Mouse (Mus musculus): ENCODE measurements around the gene Ahdc1. TPM values are rescaled to one million over a fixed set of nuclear protein-coding genes. Genes with fewer than 3 reads are reported as not detected.

The Ahdc1 gene
- polyA plus RNA-seq, 1 experiment from 2014 or later, result 10.5 TPM

DNA sequence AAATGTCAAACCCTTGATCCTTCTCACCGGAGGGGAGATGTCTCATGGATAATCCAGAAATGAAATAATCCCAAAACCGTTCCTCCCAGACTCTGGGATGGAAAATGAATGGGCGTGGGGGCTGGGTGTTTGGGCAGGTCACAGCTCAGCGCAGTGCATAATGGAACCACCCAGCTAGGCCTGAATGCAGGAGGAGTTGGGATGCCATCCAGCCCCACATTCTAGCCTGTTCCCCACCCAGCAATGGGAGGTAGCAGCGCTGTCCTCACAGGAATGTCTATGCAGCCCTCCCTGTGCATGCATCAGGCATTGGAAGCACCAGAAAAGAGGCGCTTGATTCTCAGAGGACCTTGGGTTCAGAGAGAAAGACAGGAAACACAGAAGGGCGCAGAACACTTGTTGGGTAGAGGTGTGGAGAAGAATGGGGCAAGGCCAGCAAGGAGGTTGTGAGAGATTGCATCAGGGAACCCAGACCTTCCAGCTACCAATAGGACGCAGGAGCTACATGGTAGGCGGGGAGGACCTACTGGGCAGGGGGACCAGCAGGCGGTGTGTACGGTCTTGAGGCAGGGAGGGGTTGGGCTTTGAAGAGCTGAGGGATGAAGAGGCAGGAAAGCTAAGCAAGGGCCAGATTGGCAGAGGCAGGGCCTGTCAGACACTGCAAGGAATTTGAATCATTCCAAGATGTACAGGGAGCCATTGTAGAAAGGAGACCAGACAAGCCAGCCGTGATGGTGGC, 57.5 kb downstream of the Ahdc1 start:
- Histone ChIP-seq H3K27ac (no peak overlapping the region), H3K9me3 (no peaks in the 10 kb centered on the region), H3K36me3 (peaks cover 62% of the 10 kb centered on the region), H3K4me1 (peaks cover 12% of the 10 kb centered on the region), H3K4me2 (replicated peaks) (no peak overlapping the region), H3K9ac (no peak overlapping the region), H3K27me3 (replicated peaks) (no peaks in the 10 kb centered on the region), H3K4me3 (no peak overlapping the region)
- WGBS, result 88% methylated on average over 12 of the region's 12 CpGs
- ATAC-seq (ENCODE audit: low FRiP score, low read depth), result no peak

- ATAC-seq (ENCODE audit: low FRiP score, low read depth), result no peak
- Histone ChIP-seq H3K4me2 (replicated peaks) (no peak overlapping the region), H3K36me3 (peaks cover 50% of the 10 kb centered on the region), H3K4me1 (peaks cover 29% of the 10 kb centered on the region), H3K9me3 (no peaks in the 10 kb centered on the region), H3K9ac (no peak overlapping the region), H3K27me3 (replicated peaks) (no peaks in the 10 kb centered on the region), H3K27ac (no peak overlapping the region), H3K4me3 (no peak overlapping the region)
- 91% methylated on average over 3 of the region's 3 CpGs for WGBS
These were observed 59.3 kb downstream of the Ahdc1 start for GRCm38 (mm10) chr4:133070388-133070787.

- Histone ChIP-seq H3K4me2 (replicated peaks) (no peak overlapping the region), H3K4me3 (no peak overlapping the region), H3K9ac (no peak overlapping the region), H3K4me1 (peaks cover 29% of the 10 kb centered on the region), H3K27me3 (replicated peaks) (no peaks in the 10 kb centered on the region), H3K9me3 (no peaks in the 10 kb centered on the region), H3K36me3 (peaks cover 45% of the 10 kb centered on the region), H3K27ac (no peak overlapping the region)
- WGBS, result 98% methylated on average over 5 of the region's 5 CpGs
- no peak for ATAC-seq (ENCODE audit: low FRiP score, low read depth)
These were observed 59.8 kb downstream of the Ahdc1 start for GRCm38 (mm10) chr4:133070821-133071372.

DNA sequence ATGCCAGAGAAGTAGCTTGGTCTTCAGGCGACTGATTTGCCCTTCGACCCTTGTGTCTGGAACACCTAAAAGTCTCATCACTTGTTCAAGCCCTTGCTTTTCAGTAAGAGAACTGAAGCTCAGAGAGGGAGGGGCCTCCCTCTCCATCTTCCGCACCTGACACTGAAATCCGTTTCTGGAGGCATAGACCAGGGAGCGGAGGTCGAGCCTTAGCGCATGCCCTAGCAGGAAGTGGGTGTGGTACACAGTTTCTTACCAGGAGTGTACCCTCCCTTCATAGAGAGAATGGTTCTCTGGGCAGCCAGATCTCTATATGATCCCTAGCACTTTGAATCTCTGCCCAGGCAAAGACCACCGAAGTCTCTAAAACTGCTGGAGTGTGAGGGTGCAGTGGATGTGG, 62.1 kb downstream of the Ahdc1 start:
- Histone ChIP-seq H3K4me3 (no peak overlapping the region), H3K27ac (no peak overlapping the region), H3K4me2 (replicated peaks) (no peak overlapping the region), H3K27me3 (replicated peaks) (no peaks in the 10 kb centered on the region), H3K9me3 (no peaks in the 10 kb centered on the region), H3K9ac (no peak overlapping the region), H3K36me3 (peaks cover 37% of the 10 kb centered on the region), H3K4me1 (peaks cover 29% of the 10 kb centered on the region)
- no peak for ATAC-seq (ENCODE audit: low FRiP score, low read depth)
- WGBS, result 63% methylated on average over 8 of the region's 8 CpGs

GRCm38 (mm10) chr4:133074070-133074819, 63.2 kb downstream of the Ahdc1 start:
- Histone ChIP-seq H3K36me3 (peaks cover 38% of the 10 kb centered on the region), H3K27me3 (replicated peaks) (no peaks in the 10 kb centered on the region), H3K9ac (peak overlapping the region; percentile 38), H3K27ac (no peak overlapping the region), H3K9me3 (no peaks in the 10 kb centered on the region), H3K4me2 (replicated peaks) (no peak overlapping the region), H3K4me3 (no peak overlapping the region), H3K4me1 (peaks cover 36% of the 10 kb centered on the region)
- ATAC-seq (ENCODE audit: low FRiP score, low read depth), result 0 out of 2 replicates have a peak, but pooled peaks have one; percentile 7
- WGBS, result 23% methylated on average over 9 of the region's 9 CpGs

GRCm38 (mm10) chr4:133074894-133075572, 64.0 kb downstream of the Ahdc1 start:
- no peaks in the 10 kb centered on the region for H3K27me3 ChIP-seq (replicated peaks)
- 0 out of 2 replicates have a peak overlapping the region, but pooled peaks have one; percentile 7 for H3K27ac ChIP-seq
- H3K4me3 ChIP-seq, result no peak overlapping the region
- no peak overlapping the region for H3K4me2 ChIP-seq (replicated peaks)
- WGBS, result 69% methylated on average over 8 of the region's 8 CpGs
- H3K36me3 ChIP-seq, result peaks cover 32% of the 10 kb centered on the region
- H3K9ac ChIP-seq, result 0 out of 2 replicates have a peak overlapping the region, but pooled peaks have one; percentile 33
- H3K9me3 ChIP-seq, result no peaks in the 10 kb centered on the region
- no peak for ATAC-seq (ENCODE audit: low FRiP score, low read depth)
- H3K4me1 ChIP-seq, result peaks cover 40% of the 10 kb centered on the region

- no peak overlapping the region for H3K4me2 ChIP-seq (replicated peaks)
- ATAC-seq (ENCODE audit: low FRiP score, low read depth), result no peak
- H3K27me3 ChIP-seq (replicated peaks), result no peaks in the 10 kb centered on the region
- H3K4me1 ChIP-seq, result peaks cover 25% of the 10 kb centered on the region
- no peak overlapping the region for H3K9ac ChIP-seq
- no peak overlapping the region for H3K4me3 ChIP-seq
- H3K36me3 ChIP-seq, result peaks cover 12% of the 10 kb centered on the region
- H3K27ac ChIP-seq, result no peak overlapping the region
- no peaks in the 10 kb centered on the region for H3K9me3 ChIP-seq
- WGBS, result 71% methylated on average over 5 of the region's 5 CpGs
These were observed 67.9 kb downstream of the Ahdc1 start for GRCm38 (mm10) chr4:133078947-133079346.

- no peak for ATAC-seq (ENCODE audit: low FRiP score, low read depth)
- H3K9me3 ChIP-seq, result no peaks in the 10 kb centered on the region
- no peak overlapping the region for H3K4me3 ChIP-seq
- H3K27ac ChIP-seq, result no peak overlapping the region
- no peak overlapping the region for H3K4me2 ChIP-seq (replicated peaks)
- H3K36me3 ChIP-seq, result peaks cover 11% of the 10 kb centered on the region
- H3K4me1 ChIP-seq, result peaks cover 24% of the 10 kb centered on the region
- WGBS, result 48% methylated on average over 7 of the region's 7 CpGs
- H3K27me3 ChIP-seq (replicated peaks), result no peaks in the 10 kb centered on the region
- no peak overlapping the region for H3K9ac ChIP-seq
These were observed 68.5 kb downstream of the Ahdc1 start for GRCm38 (mm10) chr4:133079416-133080113.

DNA sequence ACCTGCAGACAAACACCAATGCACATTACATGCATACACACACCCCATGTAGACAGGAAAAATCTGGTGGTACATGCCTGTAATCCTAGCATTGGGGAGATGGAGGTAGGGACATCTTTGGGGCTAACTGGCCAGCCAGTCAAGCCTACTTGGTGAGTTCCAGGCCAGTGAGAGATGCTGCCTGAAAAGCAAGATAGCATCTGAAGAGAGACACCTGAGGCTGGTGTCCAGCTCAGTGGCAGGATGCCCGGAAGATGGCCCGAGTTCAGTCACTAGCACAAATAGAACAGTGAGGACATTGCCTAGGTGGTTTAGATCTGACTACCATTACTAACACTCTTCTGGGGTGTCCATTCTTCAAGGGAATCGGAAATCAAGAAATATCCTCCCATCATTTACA, 69.8 kb downstream of the Ahdc1 start:
- Histone ChIP-seq H3K4me2 (replicated peaks) (no peak overlapping the region), H3K4me1 (peaks cover 29% of the 10 kb centered on the region), H3K4me3 (no peak overlapping the region), H3K9ac (no peak overlapping the region), H3K9me3 (no peaks in the 10 kb centered on the region), H3K27ac (no peak overlapping the region), H3K36me3 (peaks cover 6% of the 10 kb centered on the region), H3K27me3 (replicated peaks) (no peaks in the 10 kb centered on the region; the same call in 1 of the 2 replicates)
- no peak for ATAC-seq (ENCODE audit: low FRiP score, low read depth)
- 93% methylated on average over 3 of the region's 3 CpGs for WGBS

DNA sequence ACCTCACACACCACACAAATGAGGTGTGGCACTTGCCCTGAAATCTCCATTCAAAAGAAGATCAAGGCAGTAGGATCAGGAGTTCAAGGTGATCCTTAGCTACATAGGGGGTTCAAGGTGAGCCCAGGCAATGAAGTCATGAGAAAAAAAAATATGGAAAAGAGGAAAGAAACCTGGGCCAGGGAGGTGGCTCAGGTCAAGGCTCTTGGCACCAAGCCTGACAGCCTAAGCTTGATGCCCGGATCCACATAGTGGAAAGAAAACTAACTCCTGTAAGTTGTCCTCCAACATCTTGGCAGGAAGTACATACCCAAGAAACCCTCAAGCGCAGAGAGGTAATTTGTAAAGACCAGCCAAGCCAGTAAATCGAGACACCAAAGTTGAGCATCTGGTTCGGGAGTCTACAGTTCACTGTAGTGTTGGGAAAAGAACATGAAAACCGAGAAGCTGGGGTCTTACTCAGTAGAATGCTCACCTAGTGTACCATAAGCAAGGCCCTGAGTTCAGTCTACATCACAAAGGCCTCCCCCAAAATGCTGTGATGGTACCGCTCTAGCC, 71.2 kb downstream of the Ahdc1 start:
- Histone ChIP-seq H3K4me1 (peaks cover 37% of the 10 kb centered on the region), H3K36me3 (peaks cover 6% of the 10 kb centered on the region), H3K9ac (no peak overlapping the region), H3K4me3 (no peak overlapping the region), H3K27ac (no peak overlapping the region), H3K27me3 (replicated peaks) (peaks cover 3% of the 10 kb centered on the region; the same call in 1 of the 2 replicates), H3K4me2 (replicated peaks) (no peak overlapping the region), H3K9me3 (no peaks in the 10 kb centered on the region)
- 92% methylated on average over 6 of the region's 6 CpGs for WGBS
- ATAC-seq (ENCODE audit: low FRiP score, low read depth), result no peak

Data from neural tube, embryonic 12.5 days (tissue).